Mouse (Mus musculus) megakaryocyte, embryonic 14.5 days (primary cell): ENCODE results near the gene Hipk1.

Experiments
- FLI1 ChIP-seq: IDR thresholded peaks from 2 replicates; pipeline ENCODE4 v1.6.1; 2012; ENCODE audit warnings: low read length, inconsistent platforms, mixed read lengths
- GATA1 ChIP-seq: IDR thresholded peaks from 3 replicates; pipeline ENCODE4 v1.6.1; 2012; ENCODE audit warnings: mixed read lengths, low read length, inconsistent platforms, borderline replicate concordance

DNA sequence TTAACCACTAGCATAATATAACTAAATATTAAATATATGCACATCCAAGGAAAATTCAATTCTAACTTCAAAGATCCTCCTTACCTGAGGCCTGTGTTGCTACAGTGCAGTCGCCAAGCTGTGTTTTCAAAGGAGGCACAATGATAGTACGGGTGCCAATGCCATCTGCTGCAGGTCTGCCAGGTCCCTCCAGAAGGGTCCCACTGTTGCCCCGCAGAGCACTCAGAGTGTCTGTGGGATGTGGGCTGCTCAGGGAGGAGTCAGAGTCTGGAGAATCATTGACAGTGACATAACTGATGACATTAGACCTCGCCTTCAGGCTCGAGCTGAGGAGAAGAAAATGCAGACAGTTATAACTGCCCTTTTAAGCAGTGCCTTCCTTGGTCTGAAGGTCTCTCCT, 44.7 kb downstream of the Hipk1 start:
- TF ChIP-seq GATA1 (no peak), FLI1 (no peak)
